8 mouse cellular contexts compared by ENCODE assay signal in the genomic region with DNA sequence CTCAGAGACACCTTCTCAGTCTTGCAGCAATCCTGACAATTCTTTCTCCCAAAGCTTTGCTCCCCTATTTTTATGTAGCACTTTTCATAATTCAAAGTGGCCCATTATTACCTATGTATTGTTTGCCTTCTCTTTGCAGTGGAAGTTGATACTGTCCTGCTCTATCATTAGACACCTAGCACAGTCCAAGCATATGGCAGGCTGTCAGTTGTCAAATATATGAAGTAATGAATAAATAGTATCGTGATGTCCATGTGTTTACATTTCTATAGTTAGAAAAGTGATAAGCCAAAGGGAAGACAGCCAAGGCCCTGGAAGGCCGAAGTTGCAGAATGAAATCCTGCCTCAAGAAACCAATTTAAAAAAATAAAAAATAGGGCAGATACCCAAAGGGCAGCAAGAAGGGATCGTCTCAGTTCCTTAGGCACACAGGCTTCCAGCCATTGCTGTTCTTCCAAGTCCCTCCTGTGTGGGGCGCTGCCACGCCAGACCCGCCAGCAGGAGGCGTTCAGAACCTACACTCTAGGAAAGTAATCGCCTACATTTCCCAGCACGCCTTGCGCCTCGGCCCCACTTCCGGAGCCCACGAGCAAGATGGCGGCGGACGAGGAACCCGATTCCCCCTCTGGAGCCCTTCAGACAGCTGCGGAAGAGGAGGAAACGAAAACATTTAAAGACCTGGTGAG. TPM values are rescaled to one million over a fixed set of nuclear protein-coding genes. Genes with fewer than 3 reads are reported as not detected.
DNase-seq lines count a peak whose midpoint lies in the region; ATAC-seq and TF ChIP-seq lines count a peak whose summit lies in the region.

A gene (plus strand): TSS at position 565 of the 686 bp plus-strand sequence.

- H3K9me3 ChIP-seq in megakaryocyte, embryonic 14.5 days: no peaks in the 10 kb centered on the region

- TF ChIP-seq CTCF in cortical plate, adult 2 months (IDR thresholded peaks at IDR 0.05; ENCODE audit: extremely low read depth, insufficient read depth, low read length): peak; percentile 98

- 0 out of 2 replicates have a peak, but pooled peaks have one; percentile 44 for TF ChIP-seq POLR2A in cortical plate, adult 2 months (IDR thresholded peaks at IDR 0.05; ENCODE audit: extremely low read depth, insufficient read depth, low read length)

- H3K27ac ChIP-seq in cortical plate, adult 2 months (ENCODE audit: insufficient read depth, low read length): no peak within 1 kb of the TSS

- peaks cover 4% of the 10 kb centered on the region for H3K4me1 ChIP-seq in cortical plate, adult 2 months (ENCODE audit: control insufficient read depth, insufficient read depth, low read length)
- peaks cover 57% of the 10 kb centered on the region for H3K4me1 ChIP-seq in megakaryocyte, embryonic 14.5 days

- H3K27me3 ChIP-seq in megakaryocyte, embryonic 14.5 days (replicated peaks): no peaks in the 10 kb centered on the region

- H3K36me3 ChIP-seq in megakaryocyte, embryonic 14.5 days (replicated peaks; ENCODE audit: low read length): peaks cover 31% of the 10 kb centered on the region

- DNase-seq in gastrocnemius, adult 8-10 months (ENCODE audit: low spot score in 2 of 2): peak; percentile 88 to 91
- peak; percentile 68 for DNase-seq in hindlimb bud, embryonic 11.5 days (ENCODE audit: extremely low spot score, low read depth, low spot score)
- peak; percentile 91 to 92 for DNase-seq in left cerebral cortex, adult 8-10 months (ENCODE audit: low spot score in 2 of 2)
- peak; percentile 96 for DNase-seq in right cerebral cortex, postnatal 10 days (ENCODE audit: low spot score in 2 of 2)
- peak; percentile 92 for DNase-seq in urinary bladder, postnatal 25 days (ENCODE audit: low spot score)

- peak; percentile 100 for ATAC-seq in activated CD4-positive, CD25-positive, alpha-beta regulatory T cell, adult 4 months

- H3K4me3 ChIP-seq in cortical plate, adult 2 months (ENCODE audit: insufficient read depth, low read length): peak within 1 kb of the TSS; percentile 66
- H3K4me3 ChIP-seq in megakaryocyte, embryonic 14.5 days (replicated peaks): peak within 1 kb of the TSS; percentile 94

RNA-seq across cellular contexts. Expression of the gene that starts here (rescaled TPM):
- 100 to 1,000 TPM; 132 to 161 TPM for polyA plus RNA-seq in activated CD4-positive, CD25-positive, alpha-beta regulatory T cell, adult 4 months (2017; shearing (Covaris generic))
- 66.6 and 70.8 TPM in 2 replicates for polyA plus RNA-seq in cortical plate, adult 2 months (2012; rRNA removed)
- total RNA-seq in gastrocnemius, adult 8-10 months (2022): 10 to 100 TPM; 23.7 to 25.3 (median 24.7) TPM
- 10 to 100 TPM; 54.2 to 60.6 (median 56.4) TPM for total RNA-seq in left cerebral cortex, adult 8-10 months (2022)
- 6.6 TPM in 1 of 2 replicates, not detected in the other for polyA plus RNA-seq in megakaryocyte, embryonic 14.5 days (2012; ENCODE audit: insufficient read depth, low replicate concordance)
